Mouse (Mus musculus): ENCODE measurements at regions not wholly inside any gene's neighbourhood (a gene's known extent, or its start where the extent isn't known, plus 50 kb on each side); places are given as distances from the start of the nearest gene placed in this dataset.

- no peaks in the 10 kb centered on the region for H3K36me3 ChIP-seq (ENCODE audit: control insufficient read depth in 1 of 2, insufficient read depth in 2 of 2, low read length in 2 of 2)
- no peaks in the 10 kb centered on the region for H3K9me3 ChIP-seq (replicated peaks; ENCODE audit: insufficient read depth, low read length)
- no peaks in the 10 kb centered on the region for H3K79me2 ChIP-seq (ENCODE audit: control insufficient read depth, insufficient read depth, low read length, poor library complexity)
- H3K4me1 ChIP-seq (ENCODE audit: control insufficient read depth in 1 of 2, insufficient read depth in 2 of 2, low read length in 2 of 2): no peaks in the 10 kb centered on the region; a peak in 1 of 4 replicates
- H3K27me3 ChIP-seq (ENCODE audit: control insufficient read depth in 1 of 2, insufficient read depth in 2 of 2, low read length in 2 of 2): peaks cover 0 to 1% of the 10 kb centered on the region in 2 experiments; a peak in 2 of 4 replicates
- no peak for TF ChIP-seq GABPA (IDR thresholded peaks at IDR 0.05; ENCODE audit: low read depth, low read length)
- TF ChIP-seq ELF1 (IDR thresholded peaks at IDR 0.05; ENCODE audit: low read depth, low read length): no peak
- no peak for TF ChIP-seq SIN3A (IDR thresholded peaks at IDR 0.05; ENCODE audit: low read length)
- TF ChIP-seq ZNF384 (IDR thresholded peaks at IDR 0.05; ENCODE audit: low read depth, low read length): no peak
- no peak for TF ChIP-seq UBTF (IDR thresholded peaks at IDR 0.05; ENCODE audit: borderline replicate concordance, insufficient read depth, low read depth, low read length)
- TF ChIP-seq KAT2A (conservative IDR thresholded peaks at IDR 0.05; ENCODE audit: low read depth, low read length): no peak
- no peak for TF ChIP-seq USF1 (IDR thresholded peaks at IDR 0.05; ENCODE audit: low read depth, low read length)
- no peak for TF ChIP-seq POLR2A (IDR thresholded peaks at IDR 0.05; ENCODE audit: control insufficient read depth in 1 of 2, insufficient read depth in 1 of 2, low read depth in 1 of 2, low read length in 2 of 2, poor library complexity in 1 of 2)
- TF ChIP-seq RAD21 (IDR thresholded peaks at IDR 0.05; ENCODE audit: low read depth, low read length): no peak
- H3K4me3 ChIP-seq (ENCODE audit: control insufficient read depth in 1 of 2, insufficient read depth in 1 of 2, low read depth in 2 of 2, low read length in 2 of 2): no peak overlapping the region; a peak in 1 of 4 replicates
- no peak overlapping the region for H3K27ac ChIP-seq (ENCODE audit: control insufficient read depth, low read depth, low read length)
- no peak overlapping the region for H3K9ac ChIP-seq (ENCODE audit: control insufficient read depth, low read depth, low read length, poor library complexity, severe bottlenecking)
- peak; percentile 14 for DNase-seq (ENCODE audit: low read depth, low spot score)
Measured at GRCm38 (mm10) chr12:39577610-39578009, 460.2 kb downstream of the Arl4a start.

- H3K27me3 ChIP-seq (ENCODE audit: control insufficient read depth in 1 of 2, insufficient read depth in 2 of 2, low read length in 2 of 2): no peaks in the 10 kb centered on the region
- H3K4me1 ChIP-seq (ENCODE audit: control insufficient read depth in 1 of 2, insufficient read depth in 2 of 2, low read length in 2 of 2): no peaks in the 10 kb centered on the region
- no peaks in the 10 kb centered on the region for H3K79me2 ChIP-seq (ENCODE audit: control insufficient read depth, insufficient read depth, low read length, poor library complexity)
- H3K27ac ChIP-seq (ENCODE audit: control insufficient read depth, low read depth, low read length): no peak overlapping the region
- TF ChIP-seq CTCF (IDR thresholded peaks at IDR 0.05 in 2 of 3, conservative IDR thresholded peaks at IDR 0.05 in 1 of 3; ENCODE audit: control insufficient read depth in 1 of 3, insufficient read depth in 1 of 3, low read depth in 2 of 3, low read length in 3 of 3, poor library complexity in 1 of 3, severe bottlenecking in 1 of 3) (peak in 1 of 3 experiments; percentile 41; a peak in 2 of 6 replicates), RAD21 (IDR thresholded peaks at IDR 0.05; ENCODE audit: low read depth, low read length) (peak; percentile 37), SMC3 (IDR thresholded peaks at IDR 0.05; ENCODE audit: low read depth, low read length) (peak; percentile 42), TBP (IDR thresholded peaks at IDR 0.05; ENCODE audit: low read depth, low read length) (no peak)
- H3K4me3 ChIP-seq (ENCODE audit: control insufficient read depth in 1 of 2, insufficient read depth in 1 of 2, low read depth in 2 of 2, low read length in 2 of 2): no peak overlapping the region
- no peaks in the 10 kb centered on the region for H3K9me3 ChIP-seq (replicated peaks; ENCODE audit: insufficient read depth, low read length)
- peak; percentile 14 for DNase-seq (ENCODE audit: low read depth, low spot score)
- H3K9ac ChIP-seq (ENCODE audit: control insufficient read depth, low read depth, low read length, poor library complexity, severe bottlenecking): no peak overlapping the region
- H3K36me3 ChIP-seq (ENCODE audit: control insufficient read depth in 1 of 2, insufficient read depth in 2 of 2, low read length in 2 of 2): no peaks in the 10 kb centered on the region
Measured at GRCm38 (mm10) chr12:39572802-39573201, 465.0 kb downstream of the Arl4a start.

- Histone ChIP-seq H3K27me3 (ENCODE audit: control insufficient read depth in 1 of 2, insufficient read depth in 2 of 2, low read length in 2 of 2) (no peaks in the 10 kb centered on the region), H3K9ac (ENCODE audit: control insufficient read depth, low read depth, low read length, poor library complexity, severe bottlenecking) (no peak overlapping the region), H3K4me1 (ENCODE audit: control insufficient read depth in 1 of 2, insufficient read depth in 2 of 2, low read length in 2 of 2) (no peaks in the 10 kb centered on the region), H3K79me2 (ENCODE audit: control insufficient read depth, insufficient read depth, low read length, poor library complexity) (no peaks in the 10 kb centered on the region), H3K36me3 (ENCODE audit: control insufficient read depth in 1 of 2, insufficient read depth in 2 of 2, low read length in 2 of 2) (no peaks in the 10 kb centered on the region), H3K27ac (ENCODE audit: control insufficient read depth, low read depth, low read length) (no peak overlapping the region), H3K9me3 (replicated peaks; ENCODE audit: insufficient read depth, low read length) (no peaks in the 10 kb centered on the region), H3K4me3 (ENCODE audit: control insufficient read depth in 1 of 2, insufficient read depth in 1 of 2, low read depth in 2 of 2, low read length in 2 of 2) (no peak overlapping the region)
- DNase-seq (ENCODE audit: low read depth, low spot score): no peak
- TF ChIP-seq MYB (IDR thresholded peaks at IDR 0.05; ENCODE audit: low read depth, low read length) (no peak), E2F4 (IDR thresholded peaks at IDR 0.05; ENCODE audit: borderline replicate concordance, low read depth, low read length) (no peak), TBP (IDR thresholded peaks at IDR 0.05; ENCODE audit: low read depth, low read length) (no peak), POLR2A (IDR thresholded peaks at IDR 0.05; ENCODE audit: control insufficient read depth in 1 of 2, insufficient read depth in 1 of 2, low read depth in 1 of 2, low read length in 2 of 2, poor library complexity in 1 of 2) (no peak), ZMIZ1 (IDR thresholded peaks at IDR 0.05; ENCODE audit: low read depth, low read length) (no peak)
Measured at GRCm38 (mm10) chr12:39572147-39572546, 465.7 kb downstream of the Arl4a start.

Data from MEL (cell line).